Mouse (Mus musculus) embryo, embryonic 9.5 days (tissue): ENCODE measurements at regions not wholly inside any gene's neighbourhood (a gene's known extent, or its start where the extent isn't known, plus 50 kb on each side); places are given as distances from the start of the nearest gene placed in this dataset.

Source experiments
- DNase-seq: peaks from one replicate; pipeline ENCODE4 v3.0.0-alpha.2; 2017; ENCODE audit errors: extremely low spot score

- DNase-seq, result no peak
Observed at GRCm38 (mm10) chr2:110426881-110427280, 63.9 kb upstream of the Fibin start.

GRCm38 (mm10) chr2:110452694-110453093 is 89.7 kb upstream of the Fibin start:
- no peak for DNase-seq

- DNase-seq, result no peak
Observed at GRCm38 (mm10) chr2:110472307-110472995, 109.5 kb upstream of the Fibin start.

DNA sequence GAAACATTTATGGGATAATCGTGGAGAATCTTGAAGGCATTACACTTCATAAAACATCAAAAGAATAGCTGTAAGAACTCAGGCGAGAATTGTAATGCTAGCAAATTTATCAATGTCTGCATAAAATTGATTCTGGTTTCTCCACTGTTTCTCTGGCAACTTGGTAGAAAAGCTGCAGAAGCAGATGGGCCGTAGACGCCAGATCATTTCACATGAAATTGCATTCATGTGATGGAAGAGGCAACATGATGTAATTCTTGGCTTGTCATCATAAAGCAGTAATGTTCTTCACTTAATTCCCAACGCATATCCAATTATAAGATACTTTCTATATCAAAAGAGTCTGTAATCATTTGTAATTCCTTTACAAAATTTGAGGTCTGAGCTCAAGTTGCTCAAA is 113.6 kb upstream of the Fibin start:
- no peak for DNase-seq

DNA sequence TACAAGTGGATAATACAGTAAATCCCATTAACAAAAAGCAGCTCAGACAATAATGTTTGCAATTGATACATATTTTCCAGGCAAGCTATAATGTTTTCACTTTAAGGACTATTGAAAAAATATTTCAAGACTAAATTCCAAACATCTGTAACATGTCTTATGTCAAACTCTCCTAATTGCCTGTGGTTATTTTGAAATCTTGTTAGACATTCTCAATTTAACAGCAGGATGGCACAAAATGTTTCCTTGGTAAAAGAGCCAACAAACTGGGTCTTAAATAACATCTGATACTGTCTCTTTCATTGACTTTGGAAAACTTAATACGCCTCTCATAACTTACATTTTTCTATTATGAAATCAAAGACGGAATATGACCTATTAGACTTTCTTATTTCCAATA is 115.8 kb upstream of the Slc5a12 start:
- no peak for DNase-seq

DNA sequence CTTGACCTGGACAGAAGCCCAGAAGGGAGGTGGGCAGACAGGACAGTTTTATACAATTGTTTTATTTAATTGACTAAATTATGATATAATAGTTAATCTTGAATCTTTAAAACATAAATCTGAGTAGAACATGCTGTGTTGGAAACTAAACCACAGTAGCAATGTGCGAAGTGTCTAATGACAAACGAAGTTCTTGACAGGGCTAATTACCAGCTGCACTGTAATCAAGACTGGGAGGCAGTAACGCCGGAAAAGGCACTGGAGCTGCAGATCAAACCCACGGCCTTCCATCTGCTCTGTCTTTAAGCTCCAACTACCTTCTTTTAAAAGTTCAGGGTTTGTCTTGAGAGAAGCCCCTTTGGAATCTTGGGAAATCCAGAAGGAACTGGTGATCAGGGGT is 110.9 kb upstream of the Slc5a12 start:
- no peak for DNase-seq

DNA sequence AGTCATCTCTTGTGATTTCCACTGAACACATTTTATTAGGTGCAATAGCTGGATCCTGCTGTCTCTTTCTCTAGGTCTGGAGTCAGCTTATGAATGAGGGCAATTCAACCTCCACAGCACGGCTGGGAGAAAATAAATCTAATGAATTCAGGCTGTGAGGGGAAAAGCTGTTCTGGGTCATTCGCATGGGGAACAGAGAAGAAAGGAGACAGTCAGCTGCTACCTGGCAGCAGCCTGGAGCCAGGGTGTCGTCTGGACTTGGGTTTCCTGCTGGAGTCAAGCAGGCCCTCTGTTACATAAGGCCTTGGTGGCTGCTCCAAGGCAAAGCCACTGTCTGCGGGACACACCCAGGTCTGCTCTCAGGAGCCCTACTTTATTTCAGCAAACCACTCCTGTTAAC is 110.4 kb upstream of the Slc5a12 start:
- peak; percentile 12 for DNase-seq

DNA sequence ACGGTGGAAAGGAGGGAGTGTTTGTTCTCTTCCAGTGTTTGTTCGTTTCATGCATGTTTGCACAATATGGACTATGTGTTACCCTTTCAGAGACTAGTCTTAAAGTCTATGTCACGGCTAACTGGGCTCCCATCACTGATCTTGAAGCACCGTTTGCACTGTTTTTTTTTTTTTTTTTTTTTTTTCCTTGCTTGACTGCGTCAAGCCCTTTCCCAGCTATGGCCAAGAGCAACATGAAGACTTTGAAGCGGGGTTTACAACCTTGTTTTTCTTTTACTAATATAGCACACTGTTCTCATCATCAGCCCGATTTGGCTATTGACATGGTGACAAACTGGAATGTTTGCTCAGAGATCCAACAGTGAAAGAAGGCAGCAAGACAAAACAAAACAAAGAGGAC is 109.1 kb upstream of the Slc5a12 start:
- DNase-seq, result no peak

DNA sequence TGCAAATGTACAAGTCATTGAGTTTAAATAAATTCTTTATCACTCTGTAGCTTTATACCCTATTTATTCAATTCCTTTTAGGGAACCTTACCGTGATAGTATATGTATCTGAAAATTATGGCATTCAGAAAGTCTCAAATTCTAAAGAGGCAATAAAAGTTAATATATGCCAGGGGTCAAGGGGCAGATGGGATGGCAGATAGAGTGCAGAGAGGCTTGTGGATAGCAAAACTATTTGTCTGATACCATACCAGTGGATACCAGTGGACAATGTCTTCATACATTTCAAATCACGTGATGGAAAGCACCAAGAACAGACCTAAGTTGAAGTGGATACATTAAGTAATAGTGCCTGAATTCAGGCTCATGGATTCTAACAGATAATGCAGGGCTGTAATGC is 95.3 kb upstream of the Slc5a12 start:
- DNase-seq, result no peak

- no peak for DNase-seq
Observed at GRCm38 (mm10) chr2:110508162-110508748, 88.8 kb upstream of the Slc5a12 start.

DNA sequence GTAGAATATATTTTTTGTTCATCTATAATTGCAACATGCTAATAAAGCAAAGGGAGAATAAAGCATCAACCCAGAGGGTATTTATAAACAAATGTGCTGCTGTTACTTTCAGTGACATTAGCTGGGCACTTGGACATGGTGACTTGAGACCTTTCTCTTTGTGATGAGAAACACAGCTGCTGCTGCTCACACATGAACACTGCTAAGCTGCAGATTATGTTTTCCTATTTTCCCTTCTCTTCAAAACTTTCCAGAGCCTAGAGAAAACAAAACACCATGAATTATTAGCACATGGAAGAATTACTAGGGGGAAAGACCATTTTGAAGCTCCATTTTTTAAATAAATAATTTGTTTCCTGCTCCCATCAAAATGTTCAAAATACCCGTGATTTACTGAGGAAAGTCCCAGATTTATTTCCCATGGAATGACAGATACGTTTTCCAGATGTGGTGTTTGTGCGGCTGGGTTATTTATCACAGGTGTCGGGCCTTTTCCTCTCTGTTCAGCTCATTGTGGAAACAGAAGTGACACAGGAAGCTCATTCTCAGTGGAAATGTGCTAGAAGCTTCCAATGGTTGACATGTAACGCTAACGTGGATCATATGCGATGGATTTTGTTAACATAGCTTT is 73.8 kb upstream of the Slc5a12 start:
- DNase-seq, result peak; percentile 12

- no peak for DNase-seq
Observed at GRCm38 (mm10) chr2:110528191-110528590, 68.9 kb upstream of the Slc5a12 start.

DNA sequence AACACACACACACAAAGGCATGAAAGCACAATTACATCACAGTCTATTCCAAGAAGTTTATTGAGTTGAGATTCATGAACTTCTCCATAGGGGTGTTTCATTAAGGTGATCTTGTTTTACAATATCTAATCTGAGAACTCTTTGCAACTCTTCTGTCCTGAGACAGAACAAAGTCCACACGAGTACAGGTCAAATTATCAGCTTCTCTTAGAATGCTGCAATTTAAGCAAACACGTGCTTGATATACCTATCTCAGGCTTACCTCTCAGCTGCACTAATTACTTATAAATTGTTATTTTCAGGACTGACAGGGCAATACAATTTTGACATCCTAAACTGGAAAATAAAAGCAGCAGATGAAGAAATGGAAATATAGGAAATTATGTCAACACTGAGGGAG is 57.0 kb upstream of the Slc5a12 start:
- DNase-seq, result no peak

GRCm38 (mm10) chr2:110540570-110541357 is 56.3 kb upstream of the Slc5a12 start:
- DNase-seq, result no peak

GRCm38 (mm10) chr2:110541358-110541737 is 55.8 kb upstream of the Slc5a12 start:
- DNase-seq, result no peak
